Mouse (Mus musculus) gastrocnemius, adult 8-10 months (tissue): Measurements from ENCODE around the gene Abhd11. TPM values are rescaled to one million over a fixed set of nuclear protein-coding genes. Genes with fewer than 3 reads are reported as not detected.
"Not testable (repeated sequence)": the region's sequence is repeated elsewhere in the genome, so short reads cannot be mapped to it uniquely, and the experiment has no call there.

Experiments
- DNase-seq, 2 experiments: peaks; one replicate each; pipeline ENCODE4 v3.0.0; 2022; ENCODE audit warnings: low spot score in 2 of 2
- total RNA-seq, 4 experiments: library from RNA; stranded (reverse); gene quantifications; 2 replicates each; pipeline ENCODE4 v1.2.4; 2022

Abhd11 gene
- total RNA-seq, 4 experiments from 2014 or later: 38.5 to 54.3 (median 46.0) TPM

GRCm38 (mm10) chr5:135023344-135024173, 14.6 kb downstream of the Abhd11 start, which contains the start of gene Stx1a:
Stx1a (plus strand) TSS chr5:135023482.
- DNase-seq: peak; percentile 74 to 85

GRCm38 (mm10) chr5:135024665-135025224, 15.8 kb downstream of the Abhd11 start:
- no peak for DNase-seq

DNA sequence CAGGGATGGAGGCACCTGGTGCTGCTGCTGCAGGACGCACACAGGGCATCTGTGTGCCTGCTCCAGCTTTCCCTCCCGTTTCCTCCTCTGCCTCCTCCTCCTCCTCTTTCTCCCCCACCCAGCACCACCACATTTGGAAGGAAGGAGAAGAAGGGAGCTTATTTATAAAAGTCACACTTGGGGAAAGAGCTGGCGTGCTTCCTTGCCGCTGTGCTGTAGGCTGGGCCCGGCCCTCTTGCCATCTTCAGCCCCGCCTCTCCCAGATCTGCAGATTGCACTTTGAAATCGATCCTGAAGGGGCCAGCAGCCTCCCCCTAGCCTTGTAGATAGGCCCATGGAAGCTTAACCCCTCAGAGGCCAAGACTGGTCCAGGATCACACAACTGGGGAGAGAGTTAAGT, 16.9 kb downstream of the Abhd11 start:
- no peak for DNase-seq

- no peak for DNase-seq
Observed at GRCm38 (mm10) chr5:135029007-135029854, 20.3 kb downstream of the Abhd11 start.

DNA sequence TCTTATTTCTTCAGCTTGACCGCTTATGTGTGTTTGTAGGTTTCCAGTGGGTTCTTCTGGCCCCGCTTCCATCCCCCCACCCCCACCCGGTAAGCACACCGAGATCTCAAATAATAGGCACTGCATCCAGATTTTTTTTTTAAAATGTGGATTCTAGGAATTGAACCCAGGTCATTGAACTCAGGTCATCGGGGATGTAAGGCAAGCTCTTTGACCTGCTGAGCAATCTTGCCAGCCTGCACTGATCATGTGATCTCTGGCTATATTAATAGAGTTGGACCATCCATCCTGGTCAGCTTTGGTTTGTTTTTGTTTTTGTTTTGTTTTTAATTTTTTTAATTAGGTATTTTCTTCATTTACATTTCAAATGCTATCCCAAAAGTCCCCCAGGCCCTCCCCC, 23.6 kb downstream of the Abhd11 start:
- DNase-seq: no peak

DNA sequence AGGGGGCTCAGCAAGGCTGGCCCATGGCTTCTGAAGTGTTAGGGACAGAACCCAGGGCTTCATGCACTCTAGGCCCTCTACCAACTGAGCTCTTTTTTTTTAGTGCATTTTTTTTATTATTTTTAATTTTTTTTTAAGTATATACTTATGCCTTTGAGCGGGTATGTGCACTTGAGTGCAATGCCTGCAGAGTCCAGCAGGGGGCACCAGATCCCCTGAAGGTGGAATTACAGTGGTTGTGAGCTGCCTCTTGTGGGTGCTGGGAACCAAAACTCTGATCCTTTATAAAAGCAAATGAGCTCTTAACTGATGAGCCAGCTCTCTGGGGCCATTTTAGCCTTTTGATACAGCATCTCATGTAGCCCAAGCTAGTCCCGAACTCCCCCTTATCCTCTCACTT, 25.6 kb downstream of the Abhd11 start:
- DNase-seq: no peak

- no peak for DNase-seq
Observed at GRCm38 (mm10) chr5:135035608-135036359, 26.8 kb downstream of the Abhd11 start.

DNA sequence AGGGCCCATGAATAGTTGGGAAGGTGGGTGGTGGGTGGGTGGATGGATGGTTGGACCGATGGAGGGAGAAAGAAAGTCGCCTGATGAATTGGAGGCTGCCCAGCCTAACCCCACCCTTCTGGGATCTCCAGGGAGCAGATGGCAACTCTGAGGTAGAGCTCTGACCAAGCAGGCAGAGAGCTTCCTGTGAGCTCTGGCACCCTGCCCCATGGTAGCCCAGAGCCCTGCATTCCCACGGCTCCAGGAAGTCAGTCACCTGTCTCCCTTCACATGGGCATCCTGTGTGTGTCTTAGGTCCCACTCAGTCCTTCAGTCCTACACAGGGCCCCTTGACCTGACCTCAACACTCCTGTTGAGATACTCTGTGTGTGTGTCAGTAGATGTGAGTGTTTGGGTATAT, 29.0 kb downstream of the Abhd11 start:
- no peak for DNase-seq

DNA sequence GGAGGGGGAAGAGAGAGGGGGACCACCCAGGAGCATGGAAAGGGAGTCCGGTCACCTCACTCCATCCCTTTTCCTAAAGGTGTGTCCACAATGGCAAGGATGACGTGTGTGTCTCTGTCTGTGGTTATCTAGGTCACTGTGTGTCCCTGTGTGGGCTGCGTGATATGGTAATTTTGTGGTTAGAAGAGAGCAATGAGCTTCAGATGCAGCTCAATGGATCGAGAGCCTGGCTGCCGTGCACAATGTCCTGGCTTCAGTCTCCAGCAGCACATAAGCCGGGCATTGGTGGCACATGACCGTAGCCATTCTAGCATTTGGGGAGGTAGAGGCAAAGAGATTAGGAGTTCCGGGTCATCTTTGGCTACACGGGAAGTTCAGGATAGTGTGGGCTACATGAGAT, 30.6 kb downstream of the Abhd11 start:
- DNase-seq: no peak

GRCm38 (mm10) chr5:135040059-135040458, 31.1 kb downstream of the Abhd11 start:
- DNase-seq: no peak

DNA sequence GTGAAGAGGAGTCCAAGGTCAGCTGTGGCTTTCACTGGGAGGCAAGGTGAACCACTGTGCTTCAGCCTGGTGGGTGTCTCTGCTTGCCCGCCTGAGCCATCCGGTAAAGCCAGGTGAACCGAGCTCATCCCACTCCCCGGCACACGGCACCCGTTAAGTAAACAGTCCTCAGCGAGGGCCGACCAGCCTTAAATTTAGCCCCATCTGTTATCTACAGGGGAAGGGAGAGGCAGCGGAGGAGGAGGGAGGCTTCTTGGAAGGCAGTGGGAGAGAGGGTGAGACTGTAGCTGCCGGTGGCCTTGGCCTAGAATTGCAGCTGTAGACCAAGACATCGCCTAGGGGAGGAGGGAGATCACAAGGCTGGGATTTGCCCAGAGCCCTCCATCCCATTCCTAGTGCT, 31.8 kb downstream of the Abhd11 start:
- DNase-seq: no peak

- DNase-seq: no peak
Observed at GRCm38 (mm10) chr5:135042105-135042788, 33.3 kb downstream of the Abhd11 start.

DNA sequence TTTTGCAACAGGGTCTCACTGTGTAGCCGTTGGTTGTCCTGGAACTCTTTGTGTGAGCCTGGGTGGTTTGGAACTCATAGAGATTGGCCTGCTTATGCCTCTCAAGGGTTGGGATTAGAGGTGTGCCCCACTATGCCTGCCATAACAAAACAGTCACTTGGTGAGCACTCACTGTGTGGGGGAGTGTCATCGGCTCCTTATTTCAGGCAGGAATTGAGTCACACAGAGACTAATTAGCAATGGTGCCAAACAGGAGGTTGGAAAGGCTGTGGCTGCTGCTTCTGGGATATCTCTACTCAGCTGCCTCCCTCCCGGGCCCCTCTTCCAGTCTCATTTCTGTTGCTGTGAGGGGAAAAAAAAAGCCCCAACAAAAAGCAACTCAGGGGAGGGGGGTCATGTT, 35.6 kb downstream of the Abhd11 start:
- no peak for DNase-seq

GRCm38 (mm10) chr5:135048539-135048938, 39.6 kb downstream of the Abhd11 start:
- no peak for DNase-seq

DNA sequence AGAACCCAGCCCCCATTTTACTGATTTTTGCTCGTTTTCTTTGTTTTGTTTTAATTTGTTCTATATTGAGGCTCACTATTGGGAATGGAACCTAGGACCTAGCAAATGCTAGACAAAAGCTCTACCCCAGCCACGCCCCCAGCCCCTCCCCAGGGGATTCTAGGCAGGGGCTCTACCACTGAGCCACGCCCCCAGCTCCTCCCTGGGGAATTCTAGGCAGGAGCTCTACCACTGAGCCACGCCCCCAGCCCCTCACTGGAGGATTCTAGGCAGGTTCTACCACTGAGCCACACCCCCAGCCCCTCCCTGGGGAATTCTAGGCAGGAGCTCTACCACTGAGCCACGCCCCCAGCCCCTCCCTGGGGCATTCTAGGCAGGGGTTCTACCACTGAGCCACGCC, 40.3 kb downstream of the Abhd11 start:
- DNase-seq: not testable (repeated sequence)

- DNase-seq: no peak
Observed at GRCm38 (mm10) chr5:135053356-135053755, 44.4 kb downstream of the Abhd11 start.

Other genes starting within 250 kb of the Abhd11 start
- gene Tmem270, start 102.4 kb upstream of the Abhd11 start, total RNA-seq: not detected
- not detected for gene Cldn13, start 93.6 kb upstream of the Abhd11 start, total RNA-seq
- 1 to 10 TPM; 3.8 to 6.1 (median 4.4) TPM for gene Mettl27, start 76.8 kb upstream of the Abhd11 start, total RNA-seq
- not detected for gene Cldn4, start 62.2 kb upstream of the Abhd11 start, total RNA-seq
- not detected for gene Cldn3, start 22.9 kb upstream of the Abhd11 start, total RNA-seq
- gene Stx1a, start 14.3 kb downstream of the Abhd11 start, total RNA-seq: 1 to 10 TPM in 1 of 4 experiments, under 1 TPM in 3; 0.22 to 1.3 (median 0.39) TPM
- gene Dnajc30, start 55.0 kb downstream of the Abhd11 start, total RNA-seq: 10 to 100 TPM; 24.3 to 26.8 (median 25.8) TPM
- gene Bud23, start 55.8 kb downstream of the Abhd11 start, total RNA-seq: 10 to 100 TPM; 25.7 to 36.4 (median 29.8) TPM
- under 1 TPM in 3 of 4 experiments, not detected in 1; 0.31 to 0.56 (median 0.41) TPM for gene Vps37d, start 69.1 kb downstream of the Abhd11 start, total RNA-seq
- 10 to 100 TPM; 44.9 to 73.8 (median 51.6) TPM for gene Mlxipl, start 80.7 kb downstream of the Abhd11 start, total RNA-seq
- gene Tbl2, start 140.5 kb downstream of the Abhd11 start, total RNA-seq: 10 to 100 TPM in 1 of 4 experiments, 1 to 10 TPM in 3; 8.5 to 12.2 (median 8.9) TPM
- gene Bcl7b, start 159.1 kb downstream of the Abhd11 start, total RNA-seq: 10 to 100 TPM; 25.2 to 34.5 (median 28.4) TPM
- 10 to 100 TPM; 34.2 to 36.5 (median 35.3) TPM for gene Baz1b, start 178.1 kb downstream of the Abhd11 start, total RNA-seq
- gene Fzd9, start 242.1 kb downstream of the Abhd11 start, total RNA-seq: 10 to 100 TPM; 22.0 to 44.3 (median 33.9) TPM